Mouse (Mus musculus) CH12.LX (cell line): Measurements from ENCODE around the gene Prkag3. TPM values are rescaled to one million over a fixed set of nuclear protein-coding genes. Genes with fewer than 3 reads are reported as not detected.

ENCODE experiments used
- DNase-seq: peaks from one replicate; pipeline ENCODE4 v3.0.0-alpha.2; 2013; ENCODE audit errors: extremely low read depth
- H3K27ac ChIP-seq: 2 replicates; pipeline ENCODE4 v1.5.1; 2012; ENCODE audit warnings: low read depth, mild to moderate bottlenecking, control low read depth, moderate library complexity; ENCODE audit not compliant: insufficient read depth
- H3K27me3 ChIP-seq: replicated peaks from 2 replicates; pipeline ENCODE3; 2012; ENCODE audit warnings: inconsistent platforms
- H3K36me3 ChIP-seq, 2 experiments: replicated peaks in 1 of 2; 2 replicates each; pipeline versions ENCODE3 to v1.6.1; 2012; ENCODE audit warnings: inconsistent platforms in 1 of 2, low read length in 1 of 2, mild to moderate bottlenecking in 1 of 2, mixed read lengths in 1 of 2, moderate library complexity in 1 of 2; ENCODE audit not compliant: control insufficient read depth in 1 of 2, insufficient read depth in 1 of 2
- H3K4me1 ChIP-seq, 2 experiments: 2 replicates each; pipeline ENCODE4 v1.6.1; 2012; ENCODE audit warnings: inconsistent platforms in 1 of 2, moderate library complexity in 1 of 2; ENCODE audit not compliant: insufficient read depth in 2 of 2, control insufficient read depth in 1 of 2
- H3K4me2 ChIP-seq: 2 replicates; pipeline ENCODE4 v1.6.1; 2012; ENCODE audit warnings: low read depth, mild to moderate bottlenecking, control low read depth; ENCODE audit not compliant: poor library complexity, insufficient read depth, severe bottlenecking
- H3K4me3 ChIP-seq, 3 experiments: fragments of 150-350 bp in 1 of 3; sonication (generic) in 1 of 3; replicated peaks in 1 of 3; 2 replicates each; pipeline versions ENCODE3 to v1.5.1; 2011 to 2012; ENCODE audit warnings: low read depth in 2 of 3, low read length in 2 of 3, mild to moderate bottlenecking in 2 of 3, moderate library complexity in 2 of 3, control low read depth in 1 of 3, improper control_type of control experiment in 1 of 3, inconsistent platforms in 1 of 3, mixed read lengths in 1 of 3; ENCODE audit not compliant: poor library complexity in 1 of 3
- H3K79me2 ChIP-seq: replicated peaks from 2 replicates; pipeline ENCODE4 v1.6.1; 2012; ENCODE audit warnings: mild to moderate bottlenecking, moderate library complexity; ENCODE audit not compliant: control insufficient read depth, poor library complexity, insufficient read depth, severe bottlenecking; ENCODE audit errors: extremely low read depth
- H3K9ac ChIP-seq: 2 replicates; pipeline ENCODE4 v1.6.1; 2012; ENCODE audit warnings: low read depth, mild to moderate bottlenecking, control low read depth, moderate library complexity; ENCODE audit not compliant: insufficient read depth
- H3K9me3 ChIP-seq: replicated peaks from 2 replicates; pipeline ENCODE3; 2012; ENCODE audit warnings: low read length, inconsistent platforms, mixed read lengths
- BHLHE40 ChIP-seq: IDR thresholded peaks from 2 replicates; pipeline ENCODE4 v1.6.1; 2011; ENCODE audit warnings: mild to moderate bottlenecking, low read depth, low read length, improper control_type of control experiment
- CHD1 ChIP-seq: IDR thresholded peaks from 2 replicates; pipeline ENCODE4 v1.6.1; 2012; ENCODE audit warnings: low read depth, low read length, improper control_type of control experiment, inconsistent platforms
- CHD2 ChIP-seq: IDR thresholded peaks from 2 replicates; pipeline ENCODE4 v1.6.1; 2011; ENCODE audit warnings: low read length, improper control_type of control experiment
- CTCF ChIP-seq, 2 experiments: IDR thresholded peaks in 1 of 2; conservative IDR thresholded peaks in 1 of 2; 2 replicates each; pipeline ENCODE4 v1.5.1; 2011 to 2012; ENCODE audit warnings: low read depth in 2 of 2, low read length in 2 of 2, improper control_type of control experiment in 1 of 2, inconsistent platforms in 1 of 2, mild to moderate bottlenecking in 1 of 2, moderate library complexity in 1 of 2
- E2F4 ChIP-seq: IDR thresholded peaks from 2 replicates; pipeline ENCODE4 v1.6.1; 2011; ENCODE audit warnings: low read depth, low read length, improper control_type of control experiment; ENCODE audit not compliant: insufficient replicate concordance
- ETS1 ChIP-seq: conservative IDR thresholded peaks from 2 replicates; pipeline ENCODE4 v1.6.1; 2012; ENCODE audit warnings: low read depth, mild to moderate bottlenecking, inconsistent platforms, low read length, improper control_type of control experiment, moderate library complexity
- IRF4 ChIP-seq: IDR thresholded peaks from 2 replicates; pipeline ENCODE4 v1.6.1; 2014; ENCODE audit warnings: low read depth, mild to moderate bottlenecking, inconsistent platforms, low read length, improper control_type of control experiment
- JUN ChIP-seq: IDR thresholded peaks from 2 replicates; pipeline ENCODE4 v1.6.1; 2011; ENCODE audit warnings: low read depth, mild to moderate bottlenecking, low read length, improper control_type of control experiment, moderate library complexity; ENCODE audit not compliant: insufficient read depth
- JUND ChIP-seq: conservative IDR thresholded peaks from 2 replicates; pipeline ENCODE4 v1.6.1; 2011; ENCODE audit warnings: low read depth, low read length, improper control_type of control experiment
- KAT2A ChIP-seq: IDR thresholded peaks from 2 replicates; pipeline ENCODE4 v1.6.1; 2012; ENCODE audit warnings: low read length, improper control_type of control experiment, inconsistent platforms; ENCODE audit not compliant: insufficient replicate concordance
- MAX ChIP-seq: IDR thresholded peaks from 2 replicates; pipeline ENCODE4 v1.6.1; 2011; ENCODE audit warnings: low read length, improper control_type of control experiment
- MEF2A ChIP-seq: IDR thresholded peaks from 2 replicates; pipeline ENCODE4 v1.6.1; 2014; ENCODE audit warnings: low read depth, mild to moderate bottlenecking, inconsistent platforms, low read length, improper control_type of control experiment, borderline replicate concordance
- MYC ChIP-seq: IDR thresholded peaks from 2 replicates; pipeline ENCODE4 v1.6.1; 2011; ENCODE audit warnings: low read depth, mild to moderate bottlenecking, improper control_type of control experiment, low read length
- NELFE ChIP-seq: IDR thresholded peaks from 2 replicates; pipeline ENCODE4 v1.6.1; 2011; ENCODE audit warnings: low read depth, low read length, improper control_type of control experiment
- POLR2A ChIP-seq: IDR thresholded peaks from 2 replicates; pipeline ENCODE4 v1.6.1; 2011; ENCODE audit warnings: low read depth, mild to moderate bottlenecking, improper control_type of control experiment, low read length
- RAD21 ChIP-seq: IDR thresholded peaks from 2 replicates; pipeline ENCODE4 v1.6.1; 2011; ENCODE audit warnings: low read depth, mild to moderate bottlenecking, low read length, improper control_type of control experiment, moderate library complexity
- SIN3A ChIP-seq: IDR thresholded peaks from 2 replicates; pipeline ENCODE4 v1.6.1; 2012; ENCODE audit warnings: low read length, improper control_type of control experiment, inconsistent platforms
- SMC3 ChIP-seq: IDR thresholded peaks from 2 replicates; pipeline ENCODE4 v1.6.1; 2011; ENCODE audit warnings: low read depth, low read length, improper control_type of control experiment
- TBP ChIP-seq: conservative IDR thresholded peaks from 2 replicates; pipeline ENCODE4 v1.6.1; 2011; ENCODE audit warnings: low read depth, low read length, improper control_type of control experiment
- TCF12 ChIP-seq: IDR thresholded peaks from 2 replicates; pipeline ENCODE4 v1.6.1; 2014; ENCODE audit warnings: low read depth, mild to moderate bottlenecking, inconsistent platforms, low read length, improper control_type of control experiment
- USF2 ChIP-seq: conservative IDR thresholded peaks from 2 replicates; pipeline ENCODE4 v1.6.1; 2011; ENCODE audit warnings: low read depth, low read length, improper control_type of control experiment
- ZC3H11A ChIP-seq: IDR thresholded peaks from 2 replicates; pipeline ENCODE4 v1.6.1; 2012; ENCODE audit warnings: low read depth, mild to moderate bottlenecking, inconsistent platforms, low read length, improper control_type of control experiment
- ZMIZ1 ChIP-seq: IDR thresholded peaks from 2 replicates; pipeline ENCODE4 v1.6.1; 2012; ENCODE audit warnings: low read depth, mild to moderate bottlenecking, inconsistent platforms, low read length, improper control_type of control experiment
- ZNF384 ChIP-seq: IDR thresholded peaks from 2 replicates; pipeline ENCODE4 v1.6.1; 2012; ENCODE audit warnings: low read depth, low read length, improper control_type of control experiment, inconsistent platforms
- dilution Hi-C: fragments of 300-500 bp; cut with MboI; formaldehyde crosslinking; loops from 2 replicates; pipeline ENCODE4 v1.14.3; 2020; ENCODE audit warnings: low sequenced_read_pairs; ENCODE audit not compliant: extremely low pct_unique_long_range_greater_than_20kb, extremely low pct_ligation_motif_present
- in situ Hi-C: fragments of 300-500 bp; cut with MboI; formaldehyde crosslinking; loops from 3 replicates; pipeline ENCODE4 v1.14.3; 2019; ENCODE audit warnings: low sequenced_read_pairs, low pct_ligation_motif_present, low pct_unique_long_range_greater_than_20kb, mixed read lengths
- polyA plus RNA-seq: library from polyadenylated mRNA; unstranded; fragments of >175 nt; gene quantifications from 2 replicates; pipeline ENCODE4 v1.2.1, GENCODE M21; 2012; ENCODE audit warnings: low read depth; ENCODE audit not compliant: insufficient read length
- total RNA-seq, 2 experiments: library from RNA; depleted of rRNA; stranded (reverse); fragments of 300-350 nt in 1 of 2; fragments of >200 nt in 1 of 2; gene quantifications; 2 replicates each; pipeline ENCODE4 v1.2.3; 2012 to 2014

The Prkag3 gene
- total and polyA plus RNA-seq, 3 experiments = 0.09 to 0.13 TPM; not detected in 1

DNA sequence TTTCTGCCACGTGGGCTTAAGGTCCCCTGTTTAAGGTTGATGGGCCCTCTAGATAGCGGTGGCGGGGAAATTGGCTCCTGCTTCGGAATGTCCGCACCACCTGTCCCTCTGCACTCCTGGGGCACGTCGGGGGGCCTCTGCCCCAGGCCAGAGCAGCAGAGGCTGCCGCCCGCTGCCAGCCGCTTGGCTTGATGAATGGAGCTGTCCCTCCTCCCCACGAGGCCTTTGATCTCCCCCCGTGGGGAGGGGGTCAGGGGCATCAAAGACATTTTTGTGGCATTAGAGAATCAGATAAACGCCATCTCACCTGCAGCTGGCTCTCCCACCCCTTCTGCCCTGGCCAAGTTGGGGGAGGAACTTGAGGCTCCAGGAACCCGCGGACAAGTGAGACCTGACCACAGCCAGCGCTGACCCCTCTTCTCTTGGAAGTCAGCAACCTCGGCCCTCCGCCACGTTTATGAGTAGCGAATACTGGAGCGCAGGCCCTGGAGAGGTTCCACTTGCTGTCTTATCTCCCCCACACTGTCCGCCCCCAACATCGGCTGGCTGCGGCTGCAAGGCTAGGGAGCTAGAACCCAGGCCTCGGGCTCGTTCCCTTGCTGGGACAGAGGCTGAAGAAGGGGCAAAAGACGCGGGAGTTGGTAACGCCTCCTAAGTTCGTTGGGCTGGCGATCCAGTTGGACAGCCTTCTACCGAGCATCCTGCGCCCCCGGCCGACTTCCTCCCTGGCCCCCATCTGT, 21.9 kb upstream of the Prkag3 start:
- H3K4me3 ChIP-seq = no peak overlapping the region
- H3K27me3 ChIP-seq = peaks cover 24% of the 10 kb centered on the region
- dilution Hi-C loops = no loop called here

GRCm38 (mm10) chr1:74763081-74763480, 14.1 kb upstream of the Prkag3 start:
- H3K36me3 ChIP-seq = no peaks in the 10 kb centered on the region
- peak; percentile 95 for DNase-seq
- in situ Hi-C loops = no loop called here
- peaks cover 0 to 11% of the 10 kb centered on the region in 2 experiments; a peak in 1 of 4 replicates for H3K4me1 ChIP-seq
- no peak overlapping the region for H3K9ac ChIP-seq
- no peaks in the 10 kb centered on the region for H3K9me3 ChIP-seq
- no peaks in the 10 kb centered on the region for H3K79me2 ChIP-seq
- no peak overlapping the region for H3K4me2 ChIP-seq
- no peaks in the 10 kb centered on the region for H3K27me3 ChIP-seq
- dilution Hi-C loops = no loop called here
- H3K27ac ChIP-seq = no peak overlapping the region
- no peak overlapping the region for H3K4me3 ChIP-seq
- TF ChIP-seq MAX (0 out of 2 replicates have a peak, but pooled peaks have one; percentile 26), CHD2 (no peak), POLR2A (no peak), SIN3A (peak; percentile 49; the same call in 1 of the 2 replicates), NELFE (peak; percentile 45; the same call in 1 of the 2 replicates), SMC3 (peak; percentile 95), RAD21 (peak; percentile 98), MYC (0 out of 2 replicates have a peak, but pooled peaks have one; percentile 41), USF2 (no peak), CHD1 (no peak), TBP (0 out of 2 replicates have a peak, but pooled peaks have one; percentile 21), ZMIZ1 (no peak), CTCF (conservative IDR thresholded peaks at IDR 0.05 in 1 of 2, IDR thresholded peaks at IDR 0.05 in 1 of 2; ENCODE audit: low read depth in 2 of 2, low read length in 2 of 2) (peak; percentile 68 to 97), IRF4 (peak; percentile 24; the same call in 1 of the 2 replicates), ZNF384 (peak; percentile 98), ZC3H11A (peak; percentile 88)

More for the DNA sequence above, 21.9 kb upstream of the Prkag3 start:
- Histone ChIP-seq H3K36me3 (no peaks in the 10 kb centered on the region), H3K4me2 (no peak overlapping the region)
- TF ChIP-seq CHD2 (no peak), MEF2A (no peak), BHLHE40 (no peak), ETS1 (no peak), TCF12 (no peak), E2F4 (no peak), CTCF (conservative IDR thresholded peaks at IDR 0.05 in 1 of 2, IDR thresholded peaks at IDR 0.05 in 1 of 2; ENCODE audit: low read depth in 2 of 2, low read length in 2 of 2) (no peak), ZNF384 (no peak), TBP (no peak), JUN (no peak), JUND (no peak), KAT2A (no peak)
- TF ChIP-seq, all 38 proteins: peak for 0
- peaks cover 13 to 36% of the 10 kb centered on the region in 2 experiments for H3K4me1 ChIP-seq
- in situ Hi-C loops = loop anchor here (5.0 kb wide), 1 partner anchor 36 kb away; no protein-coding TSS in a partner anchor
- H3K27ac ChIP-seq = no peak overlapping the region
- no peaks in the 10 kb centered on the region for H3K9me3 ChIP-seq
- no peak for DNase-seq
- H3K79me2 ChIP-seq = no peaks in the 10 kb centered on the region
- no peak overlapping the region for H3K9ac ChIP-seq
